Mouse (Mus musculus): ENCODE data around the gene Slitrk5. TPM values are rescaled to one million over a fixed set of nuclear protein-coding genes. Genes with fewer than 3 reads are reported as not detected.

Gene Slitrk5
- polyA plus RNA-seq (2012; rRNA removed): 0.01 TPM in 1 of 2 replicates, not detected in the other

DNA sequence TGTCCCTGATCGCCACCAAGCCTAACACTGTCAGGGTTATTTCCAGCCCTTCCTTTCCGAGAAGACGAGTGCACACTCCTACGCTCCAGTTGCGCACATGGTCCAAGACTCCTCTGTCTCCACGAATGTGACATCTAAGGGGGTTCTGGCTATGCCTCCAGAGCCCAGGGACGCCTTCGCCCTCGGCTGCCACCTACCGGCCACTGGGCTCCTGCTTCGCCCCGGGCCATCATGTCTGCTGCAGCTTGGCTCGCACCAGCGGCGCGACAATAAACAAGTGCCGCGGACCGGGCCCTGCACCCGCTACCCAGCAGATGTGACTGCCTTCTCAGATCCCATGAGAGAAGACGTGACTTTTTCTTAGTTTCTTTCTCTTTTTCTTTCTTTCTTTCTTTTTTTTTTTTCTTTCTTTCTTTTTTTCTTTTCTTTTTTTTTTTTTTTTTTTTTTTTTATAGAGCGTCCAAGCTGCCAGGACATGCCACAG, at the start of gene Slitrk5:
Slitrk5 (plus strand) TSS at position 434 of the 484 bp plus-strand sequence.

